Mouse (Mus musculus) small intestine, adult 2 months (tissue): ENCODE data around the gene Naa38. TPM values are rescaled to one million over a fixed set of nuclear protein-coding genes. Genes with fewer than 3 reads are reported as not detected.

Experiments
- H3K27ac ChIP-seq: fragments of 200-500 bp; 2 replicates; pipeline ENCODE4 v1.5.1; 2012; ENCODE audit warnings: low read depth, low read length, control low read depth, inconsistent platforms; ENCODE audit not compliant: insufficient read depth
- H3K27me3 ChIP-seq: fragments of 200-500 bp; 2 replicates; pipeline ENCODE4 v1.6.1; 2012; ENCODE audit warnings: mild to moderate bottlenecking, moderate library complexity, low read length, inconsistent platforms; ENCODE audit not compliant: control insufficient read depth, insufficient read depth
- H3K36me3 ChIP-seq: fragments of 200-500 bp; 2 replicates; pipeline ENCODE4 v1.6.1; 2012; ENCODE audit warnings: mild to moderate bottlenecking, low read length, control low read depth, inconsistent platforms; ENCODE audit not compliant: control insufficient read depth, insufficient read depth
- H3K4me1 ChIP-seq: fragments of 200-500 bp; 2 replicates; pipeline ENCODE4 v1.6.1; 2012; ENCODE audit warnings: low read length, inconsistent platforms, mixed read lengths; ENCODE audit not compliant: control insufficient read depth, insufficient read depth, insufficient read length
- H3K4me3 ChIP-seq: fragments of 200-500 bp; 2 replicates; pipeline ENCODE4 v1.5.1; 2012; ENCODE audit warnings: low read depth, mild to moderate bottlenecking, control low read depth, inconsistent platforms, low read length, moderate library complexity
- CTCF ChIP-seq: fragments of 200-500 bp; IDR thresholded peaks from 2 replicates; pipeline ENCODE4 v1.5.1; 2012; ENCODE audit warnings: low read depth, mild to moderate bottlenecking, control low read depth, inconsistent platforms, low read length, moderate library complexity, mixed read lengths; ENCODE audit not compliant: insufficient replicate concordance, insufficient read length; ENCODE audit errors: extremely low read depth
- POLR2A ChIP-seq: fragments of 200-500 bp; IDR thresholded peaks from 2 replicates; pipeline ENCODE4 v1.6.1; 2012; ENCODE audit warnings: low read depth, mild to moderate bottlenecking, control low read depth, inconsistent platforms, low read length, moderate library complexity
- WGBS: fragments of 180-500 bp; shearing (Covaris S2); methylation state at CpG from one replicate; pipeline ENCODE4 v1.1.7; 2018; 5-methylcytosine and 5-hydroxymethylcytosine counted together
- polyA plus RNA-seq: library from polyadenylated mRNA; depleted of rRNA; stranded (reverse); fragments of >200 nt; gene quantifications from 2 replicates; pipeline ENCODE4 v1.2.3, GENCODE M21; 2012

The Naa38 gene
- polyA plus RNA-seq, 1 experiment, result 163 TPM

- H3K36me3 ChIP-seq, result no peaks in the 10 kb centered on the region
- WGBS, result 3% methylated on average over 4 of the region's 4 CpGs
- peaks cover 24% of the 10 kb centered on the region; the same call in 1 of the 2 replicates for H3K4me1 ChIP-seq
- TF ChIP-seq POLR2A (no peak), CTCF (no peak)
- no peaks in the 10 kb centered on the region for H3K27me3 ChIP-seq
- H3K27ac ChIP-seq, result peak overlapping the region; percentile 91; the same call in 1 of the 2 replicates
- H3K4me3 ChIP-seq, result no peak overlapping the region
Measured at GRCm38 (mm10) chr11:69416509-69416908, 21.2 kb downstream of the Naa38 start.

DNA sequence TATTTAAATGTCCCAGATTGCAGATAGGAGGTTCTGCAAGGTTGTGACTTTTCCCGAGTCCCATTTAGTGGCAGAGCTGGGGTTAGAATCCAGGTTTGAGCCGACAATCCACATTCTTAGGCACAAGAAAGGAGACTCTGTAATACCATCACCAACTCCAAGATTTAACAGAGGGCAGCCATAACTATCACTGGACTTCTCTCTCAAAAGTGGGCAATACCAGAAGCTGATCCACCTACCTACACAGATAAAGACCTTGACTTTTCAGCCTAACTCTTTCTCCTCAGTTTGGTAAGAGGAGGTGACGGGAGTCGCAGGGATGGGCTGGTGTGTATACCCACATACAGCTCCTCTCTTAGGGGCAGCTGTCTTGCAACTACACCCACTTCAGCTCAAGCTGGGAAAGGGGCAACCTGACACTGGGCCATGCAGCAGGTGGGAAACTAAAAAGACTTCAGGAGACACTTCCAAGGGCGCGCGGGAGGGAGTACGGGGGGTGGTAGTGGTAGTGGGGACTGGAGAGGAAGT lies 21.7 kb downstream of the Naa38 start:
- Histone ChIP-seq H3K27ac (peak overlapping the region; percentile 91), H3K4me3 (peak overlapping the region; percentile 74), H3K36me3 (no peaks in the 10 kb centered on the region), H3K27me3 (no peaks in the 10 kb centered on the region), H3K4me1 (peaks cover 21% of the 10 kb centered on the region; the same call in 1 of the 2 replicates)
- 13% methylated on average over 8 of the region's 8 CpGs for WGBS
- TF ChIP-seq CTCF (no peak), POLR2A (no peak)

GRCm38 (mm10) chr11:69417449-69418384 lies 22.4 kb downstream of the Naa38 start:
- peaks cover 20% of the 10 kb centered on the region; the same call in 1 of the 2 replicates for H3K4me1 ChIP-seq
- WGBS, result under 1% methylated on average over 39 of the region's 39 CpGs

DNA sequence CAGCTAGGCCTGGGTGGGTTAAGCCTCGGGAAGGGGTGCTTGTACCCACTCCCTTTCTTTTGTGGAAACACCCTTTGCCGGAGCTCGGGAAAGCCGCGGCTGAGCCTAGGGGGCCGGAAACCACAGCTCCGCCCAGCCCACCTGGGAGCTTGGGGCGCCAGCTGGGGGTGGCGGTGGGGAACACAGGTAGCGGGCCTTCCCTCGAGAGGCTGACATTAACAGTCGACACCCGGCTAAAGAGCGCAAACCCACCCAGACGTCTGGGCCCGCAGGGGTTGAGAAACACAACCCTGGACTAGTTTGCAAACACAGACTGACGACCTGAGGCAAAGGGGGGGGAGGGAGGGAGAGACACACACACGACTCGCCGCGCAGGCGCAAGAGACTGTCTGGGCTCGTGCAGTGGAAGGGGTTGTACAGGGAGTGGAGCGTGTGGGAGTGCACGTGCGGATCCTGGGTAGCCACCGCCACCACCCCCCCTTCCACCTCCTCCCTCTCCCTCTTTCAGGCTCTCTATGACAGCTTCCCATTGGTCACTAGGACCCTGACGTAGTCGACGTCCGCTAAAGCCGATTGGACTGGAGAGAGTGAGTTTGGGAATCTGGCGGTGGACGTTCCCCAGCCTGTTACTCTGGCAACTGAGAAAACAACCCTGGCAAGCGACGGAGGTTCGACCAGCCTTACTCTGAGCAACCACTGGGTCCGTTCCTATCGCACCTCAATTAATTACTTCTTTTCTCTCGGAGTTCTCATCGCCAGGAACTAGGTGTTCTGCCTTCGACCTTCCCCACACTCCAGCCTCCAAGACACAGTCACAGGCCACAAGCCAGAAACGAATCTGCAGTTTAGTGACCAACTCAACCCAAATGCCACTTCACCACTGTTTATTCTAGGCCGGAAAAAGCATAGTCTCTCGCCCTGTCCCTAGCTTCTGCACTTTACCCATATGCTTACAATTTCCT lies 23.5 kb downstream of the Naa38 start:
- Histone ChIP-seq H3K36me3 (no peaks in the 10 kb centered on the region), H3K27ac (peak overlapping the region; percentile 99), H3K4me1 (peaks cover 21% of the 10 kb centered on the region; the same call in 1 of the 2 replicates), H3K4me3 (peak overlapping the region; percentile 74), H3K27me3 (no peaks in the 10 kb centered on the region)
- under 1% methylated on average over 45 of the region's 45 CpGs for WGBS
- TF ChIP-seq CTCF, result no peak
- peak; percentile 42; the same call in 1 of the 2 replicates for TF ChIP-seq POLR2A

More at GRCm38 (mm10) chr11:69417449-69418384, 22.4 kb downstream of the Naa38 start:
- no peaks in the 10 kb centered on the region for H3K27me3 ChIP-seq
- TF ChIP-seq POLR2A (peak; percentile 94), CTCF (no peak)
- H3K36me3 ChIP-seq, result no peaks in the 10 kb centered on the region
- peak overlapping the region; percentile 99 for H3K27ac ChIP-seq
- H3K4me3 ChIP-seq, result peak overlapping the region; percentile 74

DNA sequence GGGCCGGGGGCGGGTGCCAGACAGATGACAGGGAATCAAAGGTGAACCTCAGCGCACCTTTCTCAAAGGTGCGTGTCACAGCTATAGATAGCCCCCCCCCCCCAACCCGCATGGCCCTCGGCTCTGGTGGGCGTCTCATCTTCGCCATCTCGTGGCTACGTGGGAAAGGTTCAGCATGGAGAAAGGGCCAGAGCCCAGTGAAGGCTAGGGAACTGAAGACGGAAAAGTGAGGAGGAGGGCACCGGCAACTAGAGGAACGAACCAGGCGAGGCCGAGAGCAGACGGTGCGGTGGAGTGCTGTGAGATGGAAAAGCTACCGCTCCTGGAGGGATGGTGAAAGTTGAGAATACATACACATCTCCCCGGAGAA lies 24.1 kb downstream of the Naa38 start:
- H3K4me1 ChIP-seq, result peaks cover 17% of the 10 kb centered on the region; the same call in 1 of the 2 replicates
- no peaks in the 10 kb centered on the region for H3K36me3 ChIP-seq
- under 1% methylated on average over 19 of the region's 19 CpGs for WGBS
- TF ChIP-seq CTCF (peak; percentile 40; the same call in 1 of the 2 replicates), POLR2A (no peak; the same call in 1 of the 2 replicates)
- H3K27ac ChIP-seq, result peak overlapping the region; percentile 87
- peak overlapping the region; percentile 74 for H3K4me3 ChIP-seq
- H3K27me3 ChIP-seq, result no peaks in the 10 kb centered on the region

GRCm38 (mm10) chr11:69419813-69420553 lies 24.7 kb downstream of the Naa38 start:
- 1% methylated on average over 31 of the region's 31 CpGs for WGBS
- H3K36me3 ChIP-seq, result no peaks in the 10 kb centered on the region
- no peaks in the 10 kb centered on the region for H3K27me3 ChIP-seq
- TF ChIP-seq CTCF (no peak; the same call in 1 of the 2 replicates), POLR2A (peak; percentile 48; the same call in 1 of the 2 replicates)
- peaks cover 15% of the 10 kb centered on the region; the same call in 1 of the 2 replicates for H3K4me1 ChIP-seq
- peak overlapping the region; percentile 87 for H3K27ac ChIP-seq
- peak overlapping the region; percentile 74 for H3K4me3 ChIP-seq
